Mouse (Mus musculus): ENCODE measurements around the gene Creg1. TPM values are rescaled to one million over a fixed set of nuclear protein-coding genes. Genes with fewer than 3 reads are reported as not detected.

Creg1 gene
- polyA plus RNA-seq, 1 experiment from 2014 or later = 32.6 TPM

DNA sequence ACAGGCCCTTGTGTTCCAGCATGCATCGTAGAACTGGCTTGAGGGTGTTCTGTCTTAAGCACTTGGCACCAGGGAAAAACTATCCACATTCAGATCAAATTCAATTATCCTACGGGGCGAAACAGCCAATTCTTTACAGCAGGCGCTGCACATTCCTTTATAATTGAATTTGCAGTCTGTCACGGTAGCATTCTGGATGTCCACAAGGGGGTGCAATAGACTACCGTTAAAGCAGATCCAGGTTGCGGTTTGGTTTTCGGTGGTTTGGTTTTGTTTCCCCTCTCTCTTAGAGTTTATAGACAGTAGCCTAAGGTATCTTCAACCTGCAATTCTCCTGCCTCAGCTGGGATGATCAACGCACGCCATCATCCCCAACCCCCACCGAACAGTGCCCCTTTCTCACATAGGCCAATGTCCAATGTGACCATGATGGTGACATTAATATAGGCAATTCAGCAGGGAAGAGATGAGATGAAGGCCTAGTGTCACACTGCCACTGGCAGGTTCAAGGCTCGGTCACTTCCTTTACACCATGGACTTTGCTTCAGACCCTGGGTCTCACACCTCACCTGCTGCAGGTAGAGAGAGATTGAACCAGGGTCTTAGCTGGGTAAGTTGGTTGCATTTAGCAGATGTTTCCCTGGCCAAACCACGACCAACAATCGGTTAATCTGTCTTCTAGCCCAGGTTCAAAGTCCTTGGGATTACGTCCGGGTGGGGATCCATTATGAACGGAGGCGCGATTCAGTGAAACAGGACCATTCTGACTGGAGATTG, 12.2 kb downstream of the Creg1 start:
- Histone ChIP-seq H3K4me2 (ENCODE audit: low read length) (no peak overlapping the region), H3K36me3 (ENCODE audit: control insufficient read depth, insufficient read depth, low read length) (no peaks in the 10 kb centered on the region), H3K27me3 (ENCODE audit: control insufficient read depth, insufficient read depth, low read depth, low read length) (peaks cover 2% of the 10 kb centered on the region; the same call in 1 of the 2 replicates), H3K9me3 (replicated peaks; ENCODE audit: control insufficient read depth, low read length, poor library complexity, severe bottlenecking) (no peaks in the 10 kb centered on the region), H3K4me3 (ENCODE audit: low read depth, low read length) (no peak overlapping the region), H3K9ac (ENCODE audit: low read depth, low read length) (no peak overlapping the region), H3K27ac (ENCODE audit: low read length) (no peak overlapping the region), H3K4me1 (ENCODE audit: control insufficient read depth, insufficient read depth, low read length) (peaks cover 4% of the 10 kb centered on the region; the same call in 1 of the 2 replicates)
- ATAC-seq = no peak
- WGBS = 39% methylated on average over 19 of the region's 19 CpGs

DNA sequence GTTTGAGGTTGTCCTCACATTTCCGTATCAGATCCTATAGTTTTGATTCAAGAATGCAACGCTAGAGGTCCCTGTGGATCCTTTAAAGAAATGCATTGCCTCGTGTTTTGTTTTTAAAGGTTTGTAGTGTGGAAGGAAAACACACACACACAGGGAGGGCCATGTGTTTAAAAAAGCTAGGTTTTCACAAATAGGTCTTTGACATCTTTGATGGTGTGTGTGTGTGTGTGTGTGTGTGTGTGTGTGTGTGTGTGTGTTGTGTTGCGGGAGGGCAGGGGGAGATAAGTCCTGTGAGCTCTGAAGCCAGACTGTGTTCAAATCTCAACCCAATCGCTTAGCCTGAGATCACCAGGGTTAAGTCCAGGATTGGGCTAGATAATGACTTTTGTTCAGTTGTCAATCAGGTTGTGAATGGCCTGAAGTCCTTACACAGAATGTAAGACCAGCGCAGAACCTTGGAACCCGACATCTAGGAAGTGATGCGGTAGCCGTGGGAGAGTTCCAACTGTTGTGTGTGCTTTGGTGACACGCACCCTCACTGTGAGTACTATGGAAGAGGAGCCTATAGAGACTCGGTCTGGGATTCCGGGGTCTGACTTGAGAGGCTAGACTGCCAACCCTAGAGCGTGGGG, 16.5 kb downstream of the Creg1 start:
- Histone ChIP-seq H3K27ac (ENCODE audit: low read length) (no peak overlapping the region), H3K9ac (ENCODE audit: low read depth, low read length) (no peak overlapping the region), H3K4me1 (ENCODE audit: control insufficient read depth, insufficient read depth, low read length) (peaks cover 4% of the 10 kb centered on the region; the same call in 1 of the 2 replicates), H3K27me3 (ENCODE audit: control insufficient read depth, insufficient read depth, low read depth, low read length) (peaks cover 2% of the 10 kb centered on the region; the same call in 1 of the 2 replicates), H3K4me2 (ENCODE audit: low read length) (peak overlapping the region; percentile 51), H3K36me3 (ENCODE audit: control insufficient read depth, insufficient read depth, low read length) (no peaks in the 10 kb centered on the region), H3K9me3 (replicated peaks; ENCODE audit: control insufficient read depth, low read length, poor library complexity, severe bottlenecking) (no peaks in the 10 kb centered on the region), H3K4me3 (ENCODE audit: low read depth, low read length) (peak overlapping the region; percentile 17)
- ATAC-seq = peak; percentile 59
- under 1% methylated on average over 13 of the region's 13 CpGs for WGBS

DNA sequence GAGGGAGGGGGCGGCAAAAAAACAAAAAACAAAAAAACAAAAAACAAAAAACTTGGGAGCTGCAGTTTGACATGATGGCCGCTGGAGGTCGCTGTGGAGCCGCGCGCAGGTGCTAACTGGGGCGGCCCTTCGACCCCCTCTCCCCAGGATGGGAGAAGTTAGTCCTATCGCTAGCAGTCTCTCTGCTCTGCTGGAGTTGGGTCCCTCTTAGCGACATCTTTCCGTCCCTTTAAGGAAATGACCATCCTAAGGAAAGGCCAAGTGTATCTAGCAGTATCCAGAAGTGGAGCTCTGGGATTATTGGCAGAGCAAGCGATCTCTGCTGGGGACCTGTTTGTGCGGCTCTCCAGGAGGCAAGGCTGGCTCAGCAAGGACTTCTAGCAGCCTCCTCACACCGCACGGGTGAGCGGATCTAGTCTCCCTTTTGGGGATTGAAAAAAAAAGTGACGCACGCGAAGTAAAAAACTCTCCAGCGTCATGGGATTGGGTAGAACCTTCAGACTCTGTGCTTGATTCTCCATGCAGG, 17.1 kb downstream of the Creg1 start:
- H3K9me3 ChIP-seq (replicated peaks; ENCODE audit: control insufficient read depth, low read length, poor library complexity, severe bottlenecking) = no peaks in the 10 kb centered on the region
- H3K27ac ChIP-seq (ENCODE audit: low read length) = no peak overlapping the region
- H3K4me1 ChIP-seq (ENCODE audit: control insufficient read depth, insufficient read depth, low read length) = peaks cover 4% of the 10 kb centered on the region; the same call in 1 of the 2 replicates
- H3K9ac ChIP-seq (ENCODE audit: low read depth, low read length) = no peak overlapping the region
- ATAC-seq = 0 out of 2 replicates have a peak, but pooled peaks have one; percentile 39
- H3K27me3 ChIP-seq (ENCODE audit: control insufficient read depth, insufficient read depth, low read depth, low read length) = peaks cover 2% of the 10 kb centered on the region; the same call in 1 of the 2 replicates
- 1% methylated on average over 20 of the region's 20 CpGs for WGBS
- H3K4me2 ChIP-seq (ENCODE audit: low read length) = peak overlapping the region; percentile 51
- H3K4me3 ChIP-seq (ENCODE audit: low read depth, low read length) = peak overlapping the region; percentile 17
- H3K36me3 ChIP-seq (ENCODE audit: control insufficient read depth, insufficient read depth, low read length) = no peaks in the 10 kb centered on the region

DNA sequence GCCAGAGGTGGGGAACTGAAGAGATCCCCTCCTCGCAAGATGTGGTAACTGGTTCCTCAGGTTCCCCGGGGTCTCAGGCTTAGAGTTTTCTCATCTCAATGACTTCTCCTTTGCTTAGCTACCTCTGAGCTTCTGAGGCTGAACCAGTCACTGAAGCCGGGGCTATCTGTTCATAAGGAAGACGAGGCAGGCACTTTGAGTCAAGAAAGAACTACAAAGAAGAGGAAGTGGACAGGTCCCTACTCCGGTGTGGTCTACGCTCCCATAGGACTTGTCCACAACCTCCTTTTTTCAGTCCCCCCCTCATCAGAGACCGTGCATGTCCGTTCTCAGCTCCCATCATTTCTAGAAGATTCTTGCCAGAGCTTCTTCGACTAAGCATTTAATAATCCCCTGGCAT, 17.9 kb downstream of the Creg1 start:
- 80% methylated on average over 9 of the region's 9 CpGs for WGBS
- H3K9ac ChIP-seq (ENCODE audit: low read depth, low read length) = no peak overlapping the region

DNA sequence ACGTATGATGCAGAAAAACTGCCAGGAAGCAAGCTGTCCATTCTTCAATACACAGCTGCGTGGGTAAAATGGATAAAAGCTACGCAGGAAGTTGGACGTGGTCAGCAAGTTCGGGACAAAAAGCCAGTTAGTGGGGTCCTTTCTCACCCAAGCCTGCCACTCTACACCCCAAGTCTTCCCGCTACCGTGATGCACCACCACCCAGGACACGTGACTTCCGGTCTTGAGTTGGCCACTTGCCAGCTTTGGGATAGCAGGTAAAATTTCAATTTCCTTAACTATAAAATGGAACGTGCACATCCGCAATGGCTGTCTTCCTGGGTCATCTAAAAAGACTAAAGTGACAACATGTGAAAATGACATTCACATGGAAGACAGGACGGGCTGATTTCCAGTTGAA, 18.4 kb downstream of the Creg1 start:
- Histone ChIP-seq H3K9ac (ENCODE audit: low read depth, low read length) (no peak overlapping the region), H3K9me3 (replicated peaks; ENCODE audit: control insufficient read depth, low read length, poor library complexity, severe bottlenecking) (no peaks in the 10 kb centered on the region), H3K27ac (ENCODE audit: low read length) (no peak overlapping the region), H3K27me3 (ENCODE audit: control insufficient read depth, insufficient read depth, low read depth, low read length) (peaks cover 1% of the 10 kb centered on the region; the same call in 1 of the 2 replicates), H3K4me3 (ENCODE audit: low read depth, low read length) (no peak overlapping the region), H3K4me2 (ENCODE audit: low read length) (no peak overlapping the region), H3K4me1 (ENCODE audit: control insufficient read depth, insufficient read depth, low read length) (peaks cover 2% of the 10 kb centered on the region; the same call in 1 of the 2 replicates), H3K36me3 (ENCODE audit: control insufficient read depth, insufficient read depth, low read length) (no peaks in the 10 kb centered on the region)
- 83% methylated on average over 12 of the region's 12 CpGs for WGBS
- no peak for ATAC-seq

More for the DNA sequence above, 17.9 kb downstream of the Creg1 start:
- Histone ChIP-seq H3K9me3 (replicated peaks; ENCODE audit: control insufficient read depth, low read length, poor library complexity, severe bottlenecking) (no peaks in the 10 kb centered on the region), H3K36me3 (ENCODE audit: control insufficient read depth, insufficient read depth, low read length) (no peaks in the 10 kb centered on the region), H3K27ac (ENCODE audit: low read length) (no peak overlapping the region), H3K4me2 (ENCODE audit: low read length) (no peak overlapping the region), H3K27me3 (ENCODE audit: control insufficient read depth, insufficient read depth, low read depth, low read length) (peaks cover 2% of the 10 kb centered on the region; the same call in 1 of the 2 replicates), H3K4me3 (ENCODE audit: low read depth, low read length) (no peak overlapping the region), H3K4me1 (ENCODE audit: control insufficient read depth, insufficient read depth, low read length) (peaks cover 2% of the 10 kb centered on the region; the same call in 1 of the 2 replicates)
- no peak for ATAC-seq

DNA sequence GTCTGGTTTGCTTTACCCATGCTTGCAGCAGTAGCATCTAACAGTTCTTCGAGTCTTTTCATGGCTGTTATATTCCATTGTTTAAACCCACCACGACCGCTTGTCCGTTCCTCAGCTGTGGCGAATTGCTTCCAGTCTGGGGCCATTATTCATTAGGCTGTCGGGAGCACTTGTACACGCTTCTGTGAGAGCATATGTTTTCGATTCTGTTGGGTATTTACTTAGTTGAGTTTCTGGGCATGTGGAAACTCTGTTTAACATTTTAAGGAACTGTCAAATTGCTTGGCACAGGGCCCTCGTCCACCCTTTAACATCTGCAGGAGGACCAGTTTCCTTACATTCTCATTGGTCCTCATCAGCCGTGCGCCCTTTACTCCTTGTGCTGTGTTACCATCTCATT, 22.8 kb downstream of the Creg1 start:
- Histone ChIP-seq H3K4me2 (ENCODE audit: low read length) (peak overlapping the region; percentile 22; the same call in 1 of the 2 replicates), H3K36me3 (ENCODE audit: control insufficient read depth, insufficient read depth, low read length) (no peaks in the 10 kb centered on the region), H3K27ac (ENCODE audit: low read length) (no peak overlapping the region), H3K4me3 (ENCODE audit: low read depth, low read length) (no peak overlapping the region), H3K4me1 (ENCODE audit: control insufficient read depth, insufficient read depth, low read length) (no peaks in the 10 kb centered on the region; the same call in 1 of the 2 replicates), H3K9ac (ENCODE audit: low read depth, low read length) (no peak overlapping the region), H3K9me3 (replicated peaks; ENCODE audit: control insufficient read depth, low read length, poor library complexity, severe bottlenecking) (no peaks in the 10 kb centered on the region), H3K27me3 (ENCODE audit: control insufficient read depth, insufficient read depth, low read depth, low read length) (no peaks in the 10 kb centered on the region)
- no peak for ATAC-seq
- WGBS = 26% methylated on average over 11 of the region's 11 CpGs

DNA sequence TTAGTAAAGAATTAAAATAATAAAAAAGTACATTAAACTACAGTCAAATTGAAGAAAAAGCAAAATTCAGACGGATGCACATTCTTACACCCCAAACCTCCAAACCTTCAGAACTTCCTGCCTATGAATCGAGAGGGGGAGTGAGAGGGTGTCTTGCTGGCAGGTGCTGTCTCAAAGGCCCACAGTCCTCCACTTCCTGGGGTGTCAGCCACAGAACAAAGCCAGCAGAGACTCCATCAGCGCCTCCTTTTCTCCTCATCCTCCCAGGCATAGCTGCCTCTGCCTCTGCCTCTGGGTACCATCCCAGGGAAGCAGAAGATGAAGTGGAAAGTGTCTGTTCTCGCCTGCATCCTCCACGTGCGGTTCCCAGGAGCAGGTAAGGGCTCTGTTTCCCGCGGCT, 25.0 kb downstream of the Creg1 start, which contains the start of gene Cd247:
Cd247 (plus strand) TSS at position 171 of the 400 bp plus-strand sequence.
- Histone ChIP-seq H3K4me2 (ENCODE audit: low read length) (no peak within 1 kb of the TSS), H3K27me3 (ENCODE audit: control insufficient read depth, insufficient read depth, low read depth, low read length) (no peaks in the 10 kb centered on the region), H3K4me3 (ENCODE audit: low read depth, low read length) (no peak within 1 kb of the TSS), H3K4me1 (ENCODE audit: control insufficient read depth, insufficient read depth, low read length) (no peaks in the 10 kb centered on the region; the same call in 1 of the 2 replicates), H3K27ac (ENCODE audit: low read length) (no peak within 1 kb of the TSS), H3K36me3 (ENCODE audit: control insufficient read depth, insufficient read depth, low read length) (no peaks in the 10 kb centered on the region), H3K9ac (ENCODE audit: low read depth, low read length) (no peak within 1 kb of the TSS), H3K9me3 (replicated peaks; ENCODE audit: control insufficient read depth, low read length, poor library complexity, severe bottlenecking) (no peaks in the 10 kb centered on the region)
- WGBS = 73% methylated on average over 8 of the region's 8 CpGs
- no peak for ATAC-seq

DNA sequence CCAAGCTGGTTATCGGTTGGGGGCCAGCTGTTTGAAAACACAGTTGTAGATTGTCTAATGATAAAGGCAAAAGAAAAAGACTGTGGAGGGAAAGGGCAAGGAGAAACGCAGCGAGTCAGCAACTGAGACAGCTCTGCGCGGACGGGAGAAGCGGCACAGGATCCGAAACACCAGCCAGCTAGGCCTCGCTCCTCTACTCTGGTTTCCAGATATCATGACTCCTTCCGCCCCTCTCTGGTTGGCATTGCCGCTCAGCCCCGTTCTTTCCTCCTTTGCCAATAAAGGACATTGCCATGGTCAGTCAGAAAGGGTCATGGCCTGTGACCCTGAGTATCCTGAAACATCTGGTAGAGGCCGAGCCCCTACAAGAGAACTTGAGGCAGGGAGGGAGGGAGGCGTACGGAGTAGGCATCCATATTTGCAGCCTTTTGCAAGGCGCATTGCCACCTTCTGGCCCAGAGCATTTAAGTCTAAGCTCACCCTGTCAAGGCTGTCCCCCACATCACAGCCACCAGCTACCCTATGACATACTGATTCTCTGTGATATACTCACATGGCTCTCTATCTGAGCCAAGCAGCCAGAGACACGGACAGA, 25.6 kb downstream of the Creg1 start:
- no peak for ATAC-seq
- H3K4me1 ChIP-seq (ENCODE audit: control insufficient read depth, insufficient read depth, low read length) = no peaks in the 10 kb centered on the region; the same call in 1 of the 2 replicates
- H3K27me3 ChIP-seq (ENCODE audit: control insufficient read depth, insufficient read depth, low read depth, low read length) = no peaks in the 10 kb centered on the region
- no peak overlapping the region for H3K27ac ChIP-seq (ENCODE audit: low read length)
- WGBS = 83% methylated on average over 17 of the region's 17 CpGs
- no peak overlapping the region for H3K9ac ChIP-seq (ENCODE audit: low read depth, low read length)
- no peaks in the 10 kb centered on the region for H3K36me3 ChIP-seq (ENCODE audit: control insufficient read depth, insufficient read depth, low read length)
- H3K4me3 ChIP-seq (ENCODE audit: low read depth, low read length) = no peak overlapping the region
- no peak overlapping the region for H3K4me2 ChIP-seq (ENCODE audit: low read length)
- no peaks in the 10 kb centered on the region for H3K9me3 ChIP-seq (replicated peaks; ENCODE audit: control insufficient read depth, low read length, poor library complexity, severe bottlenecking)
